Mouse (Mus musculus) lung, postnatal 0 days (tissue): ENCODE results near the gene Zbtb14. TPM values are rescaled to one million over a fixed set of nuclear protein-coding genes. Genes with fewer than 3 reads are reported as not detected.

Experiments used
- ATAC-seq: fragments of 200-750 bp; cut with Nextera tagmentation; 2 replicates; pipeline ENCODE4 v1.8.0; 2017; ENCODE audit warnings: moderate library complexity
- DNase-seq: peaks from one replicate; pipeline ENCODE4 v3.0.0-alpha.2; 2016; ENCODE audit warnings: low spot score
- H3K27ac ChIP-seq: fragments of 300-500 bp; sonication (generic); 2 replicates; pipeline ENCODE4 v1.5.1; 2014; ENCODE audit warnings: antibody characterized with exemption, mild to moderate bottlenecking, low read length, mixed read lengths
- H3K27me3 ChIP-seq: fragments of 300-500 bp; sonication (generic); replicated peaks from 2 replicates; pipeline ENCODE4 v1.6.1; 2014; ENCODE audit warnings: low read length, mixed read lengths; ENCODE audit not compliant: insufficient read depth
- H3K36me3 ChIP-seq: fragments of 300-500 bp; sonication (generic); 2 replicates; pipeline ENCODE4 v1.6.1; 2014; ENCODE audit warnings: low read length, mixed read lengths; ENCODE audit not compliant: insufficient read depth
- H3K4me1 ChIP-seq: fragments of 300-500 bp; sonication (generic); 2 replicates; pipeline ENCODE4 v1.6.1; 2014; ENCODE audit warnings: antibody characterized with exemption, low read depth, low read length, mixed read lengths; ENCODE audit not compliant: insufficient read depth
- H3K4me2 ChIP-seq: fragments of 300-500 bp; sonication (generic); replicated peaks from 2 replicates; pipeline ENCODE4 v1.6.1; 2014; ENCODE audit warnings: low read depth, mild to moderate bottlenecking, low read length, moderate library complexity, mixed read lengths
- H3K4me3 ChIP-seq: fragments of 300-500 bp; sonication (generic); 2 replicates; pipeline ENCODE4 v1.5.1; 2014; ENCODE audit warnings: low read depth, low read length
- H3K9ac ChIP-seq: fragments of 300-500 bp; sonication (generic); replicated peaks from 2 replicates; pipeline ENCODE4 v1.6.1; 2014; ENCODE audit warnings: low read depth, mild to moderate bottlenecking
- H3K9me3 ChIP-seq: fragments of 300-500 bp; sonication (generic); 2 replicates; pipeline ENCODE4 v1.6.1; 2016; ENCODE audit warnings: low read length, mixed read lengths
- CTCF ChIP-seq: IDR thresholded peaks from 2 replicates; pipeline ENCODE4 v1.5.1; 2016; ENCODE audit warnings: antibody characterized with exemption, mild to moderate bottlenecking
- EP300 ChIP-seq: IDR thresholded peaks from 2 replicates; pipeline ENCODE4 v1.6.1; 2016; ENCODE audit warnings: antibody characterized with exemption, mild to moderate bottlenecking, control low read depth
- WGBS: fragments of 180-500 bp; shearing (Covaris S2); extraction: QIAGEN DNeasy Blood & Tissue Kit; methylation state at CpG from one replicate; pipeline ENCODE4 v1.1.7; 2014; 5-methylcytosine and 5-hydroxymethylcytosine counted together
- polyA plus RNA-seq: library from polyadenylated mRNA; unstranded; fragments of >200 nt; fragmentation: Nextera tagmentation; extraction: Ambion mirVana; gene quantifications from 2 replicates; pipeline ENCODE4 v1.2.1, GENCODE M21; 2015

Zbtb14 gene
- polyA plus RNA-seq, 1 experiment from 2014 or later: 13.5 TPM

DNA sequence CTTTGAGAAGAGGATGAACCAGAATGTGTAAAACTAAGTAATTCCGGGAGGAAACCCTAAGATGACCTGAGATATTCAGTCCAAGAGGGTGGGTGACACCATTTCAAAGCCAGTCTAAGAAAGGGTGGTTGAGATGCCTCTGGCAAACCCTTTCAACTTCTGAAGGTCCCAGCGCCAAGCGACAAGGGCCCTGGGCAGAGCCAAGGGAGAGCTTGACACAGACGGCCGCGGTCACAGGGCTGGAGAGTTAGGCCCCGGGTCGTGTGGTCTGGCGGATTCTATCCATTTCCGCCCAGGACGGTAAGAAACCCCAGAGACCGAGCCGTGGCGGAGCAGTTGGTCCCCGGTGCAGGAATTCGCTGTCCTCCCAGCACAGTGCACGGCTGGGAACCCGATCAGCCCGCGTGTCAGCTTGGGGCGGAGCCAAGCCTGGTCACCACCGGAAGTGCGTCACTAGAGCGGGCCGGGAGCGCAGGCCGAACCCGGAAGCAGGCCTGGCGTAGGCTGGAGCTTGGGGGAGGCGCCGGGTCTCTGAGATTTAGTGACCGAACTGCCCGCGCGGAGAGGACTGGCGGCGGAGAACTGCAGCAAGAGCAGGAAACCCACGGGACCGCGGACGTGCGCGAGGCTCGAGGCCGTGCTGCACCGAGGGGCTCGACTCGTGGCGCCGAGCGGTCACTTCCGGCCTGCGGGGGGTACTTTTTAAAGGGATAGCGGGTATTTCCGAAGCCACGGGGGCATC lies 34.2 kb downstream of the Zbtb14 start:
- Histone ChIP-seq H3K36me3 (no peaks in the 10 kb centered on the region), H3K27me3 (no peaks in the 10 kb centered on the region), H3K4me2 (peak overlapping the region; percentile 79), H3K4me1 (no peaks in the 10 kb centered on the region), H3K27ac (peak overlapping the region; percentile 99), H3K4me3 (peak overlapping the region; percentile 93), H3K9me3 (no peaks in the 10 kb centered on the region), H3K9ac (peak overlapping the region; percentile 86)
- ATAC-seq (peak; percentile 99), DNase-seq (peak; percentile 96)
- TF ChIP-seq CTCF (no peak), EP300 (0 out of 2 replicates have a peak, but pooled peaks have one; percentile 25)
- WGBS: under 1% methylated on average over 56 of the region's 56 CpGs

DNA sequence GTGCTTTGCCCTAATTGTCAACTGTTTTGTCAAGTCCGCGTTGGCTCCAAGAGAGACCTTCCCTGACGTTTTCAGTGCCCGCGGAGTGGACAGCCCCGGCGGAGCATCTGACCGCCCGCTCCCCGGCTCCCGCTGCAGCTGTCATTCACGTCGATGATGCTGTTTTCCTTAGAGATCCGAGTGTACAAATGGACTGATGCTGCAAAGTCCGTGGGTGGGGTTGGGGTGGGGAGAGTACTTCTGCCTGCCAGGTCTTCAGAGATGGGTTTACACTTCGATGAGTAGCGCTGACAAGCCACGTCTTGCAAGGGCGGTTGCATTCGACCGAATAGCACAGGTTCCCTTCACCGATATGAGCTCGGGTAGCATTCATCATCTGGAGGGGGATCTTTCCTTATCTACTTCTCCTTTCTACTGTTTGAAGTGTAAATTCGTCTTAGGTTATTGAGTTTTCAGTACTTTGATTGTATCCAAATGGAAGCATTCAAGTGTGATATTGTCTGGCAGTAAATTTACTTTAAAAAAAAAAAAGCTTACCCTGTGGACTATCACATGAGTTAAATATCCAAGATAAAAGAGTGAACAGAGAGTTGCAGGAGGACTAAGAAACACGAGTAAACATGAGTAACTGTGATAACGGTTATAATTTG lies 35.0 kb downstream of the Zbtb14 start:
- H3K27me3 ChIP-seq: no peaks in the 10 kb centered on the region
- peak overlapping the region; percentile 99 for H3K27ac ChIP-seq
- WGBS: 2% methylated on average over 26 of the region's 26 CpGs
- ATAC-seq: peak; percentile 56
- no peaks in the 10 kb centered on the region for H3K36me3 ChIP-seq
- DNase-seq: no peak
- peak overlapping the region; percentile 79 for H3K4me2 ChIP-seq
- H3K9me3 ChIP-seq: no peaks in the 10 kb centered on the region
- peak overlapping the region; percentile 93 for H3K4me3 ChIP-seq
- H3K4me1 ChIP-seq: no peaks in the 10 kb centered on the region
- TF ChIP-seq CTCF (no peak), EP300 (no peak)
- H3K9ac ChIP-seq: peak overlapping the region; percentile 86

DNA sequence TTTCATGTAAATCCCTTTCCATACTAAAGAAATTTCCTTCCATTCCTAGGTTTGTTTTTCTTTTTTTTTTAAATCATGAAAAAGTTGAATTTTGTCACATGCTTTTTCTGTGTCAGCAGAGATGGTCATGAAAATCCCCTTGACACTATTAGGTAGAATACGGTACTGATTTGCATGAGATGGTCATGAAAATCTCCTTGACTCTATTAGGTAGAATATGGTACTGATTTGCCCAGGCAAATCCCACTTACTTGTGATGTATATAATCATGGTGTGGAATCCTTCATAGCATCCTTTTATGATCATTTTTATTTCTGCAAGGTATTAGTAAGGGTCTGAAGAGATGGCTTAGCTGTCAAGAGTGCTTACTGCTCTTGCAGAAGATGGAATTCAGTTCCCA lies 38.7 kb downstream of the Zbtb14 start:
- 8% methylated on average over 1 of the region's 1 CpGs for WGBS
- no peak overlapping the region for H3K4me2 ChIP-seq
- no peak overlapping the region for H3K27ac ChIP-seq
- H3K36me3 ChIP-seq: no peaks in the 10 kb centered on the region
- no peaks in the 10 kb centered on the region for H3K27me3 ChIP-seq
- TF ChIP-seq EP300 (no peak), CTCF (no peak)
- H3K9me3 ChIP-seq: no peaks in the 10 kb centered on the region
- no peak for ATAC-seq
- no peak overlapping the region for H3K9ac ChIP-seq
- DNase-seq: peak; percentile 73
- H3K4me3 ChIP-seq: no peak overlapping the region
- no peaks in the 10 kb centered on the region for H3K4me1 ChIP-seq

DNA sequence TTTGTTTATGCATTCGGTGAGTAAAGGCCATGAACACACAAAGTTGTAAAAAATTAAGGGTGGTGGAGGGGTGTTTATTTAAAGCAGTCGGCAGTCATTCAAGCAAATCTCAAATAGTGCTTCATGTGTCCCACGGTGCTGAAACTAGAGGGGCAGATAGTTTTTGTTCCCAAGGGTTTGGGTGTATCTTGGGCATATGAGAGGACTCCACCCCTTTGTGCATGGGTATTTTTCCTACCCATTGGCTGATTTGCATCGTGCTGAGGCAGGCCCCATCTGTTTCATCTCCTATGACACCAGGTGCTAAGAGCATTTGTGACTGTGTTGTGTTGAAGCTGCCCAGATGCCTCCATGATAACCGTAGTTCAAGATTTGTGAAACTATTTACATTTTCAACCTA lies 55.0 kb downstream of the Zbtb14 start:
- Histone ChIP-seq H3K27me3 (peaks cover 24% of the 10 kb centered on the region), H3K27ac (no peak overlapping the region), H3K4me2 (no peak overlapping the region), H3K9me3 (no peaks in the 10 kb centered on the region), H3K4me1 (no peaks in the 10 kb centered on the region), H3K9ac (no peak overlapping the region), H3K4me3 (no peak overlapping the region), H3K36me3 (no peaks in the 10 kb centered on the region)
- DNase-seq: no peak
- TF ChIP-seq EP300 (no peak), CTCF (no peak)
- no peak for ATAC-seq
- 55% methylated on average over 5 of the region's 5 CpGs for WGBS

DNA sequence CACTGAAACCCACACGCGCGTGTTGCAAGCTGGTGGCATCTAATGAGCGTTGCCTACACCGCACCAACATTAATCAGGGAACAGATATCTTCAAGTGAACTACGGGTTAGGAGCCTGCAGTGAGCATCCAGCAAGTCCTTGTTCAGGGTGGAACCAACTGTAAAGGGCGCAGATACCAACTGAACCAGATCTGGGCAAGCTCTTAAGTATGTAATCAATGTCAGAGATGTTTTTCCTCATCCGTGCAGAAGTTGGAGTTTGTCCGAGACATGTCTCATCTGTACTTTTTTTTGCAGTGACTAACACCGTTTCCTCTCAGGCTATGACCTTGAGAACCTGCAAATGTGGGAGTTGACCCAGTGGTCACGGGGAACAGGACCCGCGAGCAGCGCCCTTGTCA lies 55.6 kb downstream of the Zbtb14 start:
- no peak overlapping the region for H3K9ac ChIP-seq
- H3K27ac ChIP-seq: no peak overlapping the region
- no peak overlapping the region for H3K4me2 ChIP-seq
- peaks cover 24% of the 10 kb centered on the region for H3K27me3 ChIP-seq
- no peak for DNase-seq
- H3K9me3 ChIP-seq: no peaks in the 10 kb centered on the region
- no peak for ATAC-seq
- no peaks in the 10 kb centered on the region for H3K36me3 ChIP-seq
- TF ChIP-seq CTCF: no peak
- TF ChIP-seq EP300: no peak
- H3K4me1 ChIP-seq: no peaks in the 10 kb centered on the region
- H3K4me3 ChIP-seq: no peak overlapping the region
- 32% methylated on average over 14 of the region's 14 CpGs for WGBS

DNA sequence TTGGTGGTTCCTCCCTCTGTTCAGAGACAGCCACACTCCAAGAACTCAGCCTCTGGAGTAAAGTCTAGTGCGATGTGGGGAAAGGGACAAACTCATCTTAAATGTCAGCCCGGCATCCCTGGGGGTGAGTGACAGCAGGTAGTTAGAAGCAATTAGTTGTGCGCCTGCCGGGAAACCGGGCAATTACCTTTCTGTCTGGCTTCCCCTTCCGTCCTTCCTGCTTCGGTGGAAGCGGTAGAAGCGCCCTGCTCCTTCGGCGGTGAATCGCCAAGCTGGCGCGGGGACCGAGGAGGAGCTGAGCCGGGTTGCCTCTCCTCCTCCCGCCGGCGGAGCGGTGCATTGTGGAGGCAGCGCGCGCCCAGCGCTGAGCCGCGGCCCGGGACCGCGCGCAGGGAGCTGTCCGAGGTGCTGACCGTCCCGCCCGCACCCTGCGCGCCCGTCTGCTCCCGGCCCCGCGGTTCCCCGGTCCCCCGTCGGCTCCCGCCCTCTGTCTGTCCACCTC lies 56.2 kb downstream of the Zbtb14 start, which contains the start of gene Akain1:
TSS of gene Akain1 (plus strand) at position 337 of the 502 bp plus-strand sequence.
- H3K9ac ChIP-seq: no peak within 1 kb of the TSS
- H3K4me2 ChIP-seq: peak within 1 kb of the TSS; percentile 50
- no peak within 1 kb of the TSS for H3K27ac ChIP-seq
- no peak within 1 kb of the TSS; the same call in 1 of the 2 replicates for H3K4me3 ChIP-seq
- H3K27me3 ChIP-seq: peaks cover 24% of the 10 kb centered on the region
- peak; percentile 98 for ATAC-seq
- no peak for TF ChIP-seq EP300
- no peak for TF ChIP-seq CTCF
- H3K36me3 ChIP-seq: no peaks in the 10 kb centered on the region
- WGBS: 2% methylated on average over 37 of the region's 44 CpGs
- H3K4me1 ChIP-seq: no peaks in the 10 kb centered on the region
- no peaks in the 10 kb centered on the region for H3K9me3 ChIP-seq
- DNase-seq: peak; percentile 75
